Mouse (Mus musculus) lung, postnatal 25 days (tissue): Measurements from ENCODE around the gene Kif22.
A peak's percentile ranks its signal among the peaks of the same experiment; 100 is the strongest.
"Not testable (repeated sequence)": the region's sequence is repeated elsewhere in the genome, so short reads cannot be mapped to it uniquely, and the experiment has no call there.

Experiments
- DNase-seq: peaks from one replicate; pipeline ENCODE4 v3.0.0; 2022; ENCODE audit warnings: low spot score

The Kif22 gene

DNA sequence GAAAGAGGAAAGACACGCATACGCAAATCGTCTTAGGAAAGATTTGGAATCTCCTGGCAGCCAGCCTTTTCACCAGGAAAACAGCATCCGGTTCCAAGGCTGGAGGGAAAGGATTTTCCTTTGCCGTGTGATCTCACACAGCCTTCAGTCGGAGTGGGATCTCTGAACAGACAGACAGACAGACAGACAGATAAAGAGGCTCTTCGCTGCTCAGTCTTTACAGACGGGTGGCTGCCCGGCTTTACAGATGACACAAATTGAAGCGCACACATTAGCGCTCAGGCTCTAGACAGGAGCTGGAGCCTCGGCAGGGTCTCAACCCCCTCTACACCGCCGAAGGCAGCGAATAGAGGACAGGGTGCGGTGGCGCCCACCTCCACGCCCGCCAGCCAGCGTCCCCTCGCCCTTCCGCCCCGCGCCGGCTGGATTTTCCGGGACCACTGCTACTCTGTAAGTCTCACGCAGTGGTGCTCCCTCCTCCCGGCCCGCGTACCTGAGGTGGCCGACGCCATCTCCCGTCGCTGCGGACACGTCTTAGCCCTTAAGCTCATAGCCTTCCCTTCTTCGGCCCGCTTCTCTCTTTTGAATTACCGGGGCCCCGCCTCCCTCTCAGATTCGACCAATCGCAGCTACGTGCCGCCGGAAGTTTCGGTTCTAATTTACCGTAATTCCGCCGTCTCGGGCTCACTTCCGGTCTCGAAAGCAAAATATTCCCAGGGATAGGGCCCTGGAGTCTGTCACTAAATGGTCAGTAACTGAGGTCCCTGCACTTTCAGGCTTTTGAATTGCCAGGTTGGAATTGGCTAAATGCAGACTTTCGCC lies at the start of gene Kif22:
Kif22 (minus strand) TSS at position 621 of the 822 bp plus-strand sequence.
- DNase-seq = peak; percentile 92

DNA sequence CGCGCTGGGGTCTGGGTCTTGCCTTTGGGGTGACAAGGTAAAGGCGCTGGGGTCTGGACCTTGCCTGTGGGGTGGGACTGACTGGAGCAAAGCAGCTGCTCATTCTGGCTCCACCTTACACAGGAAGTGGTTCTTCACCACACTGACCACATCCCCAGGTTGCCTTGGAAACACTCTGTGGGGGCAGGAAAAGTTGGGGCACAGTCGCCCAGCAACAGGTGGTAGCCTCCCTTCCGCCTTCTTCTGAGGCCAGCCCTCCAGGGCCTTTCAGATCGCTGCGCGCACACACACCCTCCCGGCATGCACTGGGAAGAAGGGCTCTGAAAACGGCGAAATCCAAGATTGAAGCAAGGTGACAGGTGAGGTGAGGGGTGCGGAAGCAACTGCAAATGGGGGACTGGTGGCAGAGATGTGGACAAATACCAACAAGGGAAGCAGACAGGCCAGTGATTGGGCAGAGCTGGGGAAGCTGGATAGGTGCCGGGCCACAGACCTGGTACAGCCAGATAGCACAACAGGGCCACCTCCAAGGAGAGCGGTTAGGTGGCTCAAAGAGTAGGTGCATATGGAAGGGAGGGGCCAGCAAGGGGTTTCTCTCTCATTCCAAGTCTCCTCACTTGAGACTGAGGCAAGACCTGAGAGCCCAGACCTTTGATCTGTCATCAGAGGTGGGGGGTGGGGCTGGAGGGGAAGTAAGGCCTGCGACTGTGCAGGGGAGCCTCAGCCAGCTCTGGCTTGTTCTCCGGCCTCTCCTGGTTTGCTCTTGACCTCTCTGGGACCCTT lies 49.0 kb upstream of the Kif22 start, which contains the start of gene AI467606:
AI467606 (plus strand) TSS at position 246 of the 783 bp plus-strand sequence.
- peak; percentile 92 for DNase-seq

DNA sequence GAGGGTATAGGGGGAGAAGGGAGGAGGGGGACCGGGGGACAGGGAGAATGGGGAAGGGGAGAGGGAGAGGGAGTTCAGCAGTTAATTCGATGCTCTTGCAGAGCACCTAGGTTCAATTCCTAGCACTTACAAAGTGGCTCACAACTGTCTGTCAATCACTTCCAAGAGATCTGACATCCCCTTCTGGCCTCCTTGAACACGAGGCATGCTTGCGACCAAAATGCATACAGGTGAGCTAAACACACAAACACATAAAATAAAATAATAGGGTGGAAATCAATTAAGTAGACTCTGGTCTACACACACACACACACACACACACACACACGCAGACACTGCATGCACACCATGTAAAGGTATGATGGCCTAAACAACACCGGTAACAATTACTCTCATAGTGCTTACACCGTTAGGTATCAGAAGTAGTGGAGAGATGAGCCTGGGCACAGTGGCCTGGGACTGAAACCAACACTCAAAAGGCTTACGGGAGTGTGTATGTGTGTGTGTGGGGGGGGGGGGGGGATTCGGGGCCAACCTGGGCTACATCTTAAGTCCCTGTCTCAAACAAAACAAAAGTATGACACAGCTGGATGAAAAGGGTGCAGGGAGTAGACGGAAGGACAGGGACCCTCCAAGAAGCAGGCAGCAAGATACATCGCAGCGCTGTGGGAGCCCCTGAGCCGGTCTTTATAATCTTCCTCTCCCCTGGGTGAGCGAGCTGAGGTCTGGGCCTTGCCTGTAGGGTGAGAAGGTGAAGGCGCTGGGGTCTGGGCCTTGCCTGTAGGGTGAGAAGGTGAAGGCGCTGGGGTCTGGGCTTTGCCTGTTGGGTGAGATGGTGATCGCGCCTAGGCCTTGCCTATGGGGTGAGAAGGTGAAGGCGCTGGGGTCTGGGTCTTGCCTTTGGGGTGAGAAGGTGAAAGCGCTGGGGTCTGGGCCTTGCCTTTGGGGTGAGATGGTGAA lies 48.2 kb upstream of the Kif22 start:
- DNase-seq = no peak

DNA sequence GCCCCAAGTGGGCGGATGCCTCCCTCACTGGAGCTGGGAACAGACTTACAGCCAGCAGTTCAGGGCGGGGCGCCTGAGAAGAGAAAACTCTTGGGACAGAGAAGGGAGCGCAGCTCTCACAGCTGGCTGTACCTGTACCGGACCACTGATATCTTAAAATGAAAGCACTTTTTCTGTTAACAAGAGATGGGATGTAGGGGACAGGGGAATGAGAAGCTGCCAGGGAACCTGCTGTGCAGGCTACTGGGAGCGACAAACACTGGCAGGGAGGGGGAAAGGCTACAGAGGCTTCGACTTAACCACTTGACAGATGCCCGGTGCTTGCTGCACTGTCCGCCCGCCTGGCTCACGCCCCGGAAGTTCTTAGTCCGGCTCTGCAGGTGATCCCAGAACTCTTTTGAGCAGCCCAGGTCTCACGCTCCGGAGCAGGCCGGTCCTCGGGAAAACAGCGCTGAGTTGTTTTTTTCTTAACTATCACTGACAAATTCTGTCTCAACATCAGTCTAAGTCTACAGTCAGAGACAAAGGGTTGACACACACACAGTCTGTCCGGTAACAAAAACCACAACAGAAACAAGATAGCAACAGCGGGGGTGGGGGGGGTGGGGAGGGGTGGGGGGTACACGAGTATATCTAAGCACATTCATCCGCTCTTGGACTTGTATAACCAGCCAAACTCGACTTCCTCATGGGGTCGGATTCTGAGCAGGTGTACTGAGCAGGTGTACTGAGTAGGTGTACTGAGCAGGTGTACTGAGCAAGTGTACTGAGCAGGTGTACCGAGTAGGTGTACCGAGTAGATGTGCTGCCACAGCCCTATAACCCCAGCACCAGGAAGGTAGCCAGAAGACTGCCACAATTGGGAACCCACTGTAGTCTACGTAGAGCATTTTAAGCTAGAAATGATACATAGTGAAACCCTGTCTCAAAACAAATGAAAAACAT lies 46.9 kb upstream of the Kif22 start:
- DNase-seq = peak; percentile 38

DNA sequence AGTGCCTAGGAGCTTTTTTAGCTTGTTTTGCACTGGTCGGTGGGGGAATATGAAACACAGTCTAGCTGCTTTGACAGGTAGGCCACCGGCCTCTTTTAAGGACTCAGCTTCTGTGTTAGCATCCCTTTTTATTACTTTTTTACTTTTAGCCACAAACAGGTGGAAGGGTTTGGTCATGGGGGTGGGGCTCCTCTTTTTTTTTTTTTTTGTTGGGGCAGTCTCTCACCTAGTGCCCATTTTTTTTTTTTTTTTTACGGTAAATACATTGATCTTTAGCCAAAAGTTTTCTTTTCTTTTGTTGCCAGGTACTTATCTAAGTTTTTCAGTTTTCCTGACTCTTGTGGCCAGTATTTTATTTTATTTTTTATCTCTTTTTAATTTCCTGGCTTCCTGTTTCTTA lies 45.8 kb upstream of the Kif22 start:
- DNase-seq = no peak

DNA sequence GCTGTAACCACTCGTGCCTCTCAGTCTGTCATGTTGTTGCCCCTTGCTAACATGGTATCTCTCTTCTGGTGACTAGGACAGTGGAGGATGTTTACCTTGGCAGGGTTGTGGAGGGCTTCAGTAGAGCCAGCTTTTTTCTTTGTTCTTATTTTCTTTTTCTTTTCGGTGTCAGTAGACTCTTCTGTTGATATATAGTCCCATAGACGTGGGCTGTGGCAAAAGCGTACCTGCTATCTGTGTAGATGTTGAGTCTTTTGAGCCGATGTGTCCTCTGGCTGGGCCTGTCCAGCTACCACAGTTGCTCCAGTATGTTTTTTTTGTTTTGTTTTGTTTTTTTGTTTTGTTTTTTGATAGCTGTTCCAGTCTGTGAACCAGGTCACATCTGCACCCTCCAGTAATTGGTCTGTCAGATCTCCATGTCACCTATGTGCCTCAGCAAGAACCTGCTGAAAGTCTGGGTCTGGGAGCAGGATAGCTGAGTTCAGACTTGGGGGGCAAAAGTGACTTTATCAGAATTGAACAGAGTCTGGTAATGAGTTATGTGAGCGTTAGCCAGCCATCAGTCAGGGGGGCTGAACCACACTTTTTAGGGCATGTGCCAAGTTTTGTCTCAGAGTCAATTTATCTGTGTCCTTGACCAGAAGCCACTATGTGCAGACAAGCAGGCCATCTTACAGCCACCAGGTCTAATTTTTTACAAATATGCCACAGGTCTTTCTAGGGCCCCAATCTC lies 45.2 kb upstream of the Kif22 start, which contains the start of gene Zg16:
Zg16 (minus strand) TSS at position 51 of the 733 bp plus-strand sequence.
- DNase-seq = not testable (repeated sequence)

DNA sequence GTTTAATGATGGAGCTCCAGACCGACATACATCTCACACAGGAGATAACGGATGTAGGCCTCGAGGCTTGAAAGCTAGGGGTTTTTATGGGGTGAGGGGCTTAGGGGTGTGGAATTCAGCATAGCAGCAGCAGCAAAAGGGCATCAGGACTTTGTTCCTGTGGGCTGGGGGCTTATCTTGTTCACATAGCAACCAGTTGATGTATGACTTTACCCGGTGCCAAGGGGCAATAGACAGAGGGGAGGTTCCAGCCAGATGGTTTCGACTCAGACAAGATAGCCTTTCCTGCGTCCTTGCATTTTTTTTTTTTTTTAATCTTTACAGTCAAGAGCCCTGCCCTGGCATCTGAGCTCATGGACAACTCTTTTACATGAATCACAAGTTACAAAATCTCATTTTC lies 43.5 kb upstream of the Kif22 start:
- DNase-seq = not testable (repeated sequence)

DNA sequence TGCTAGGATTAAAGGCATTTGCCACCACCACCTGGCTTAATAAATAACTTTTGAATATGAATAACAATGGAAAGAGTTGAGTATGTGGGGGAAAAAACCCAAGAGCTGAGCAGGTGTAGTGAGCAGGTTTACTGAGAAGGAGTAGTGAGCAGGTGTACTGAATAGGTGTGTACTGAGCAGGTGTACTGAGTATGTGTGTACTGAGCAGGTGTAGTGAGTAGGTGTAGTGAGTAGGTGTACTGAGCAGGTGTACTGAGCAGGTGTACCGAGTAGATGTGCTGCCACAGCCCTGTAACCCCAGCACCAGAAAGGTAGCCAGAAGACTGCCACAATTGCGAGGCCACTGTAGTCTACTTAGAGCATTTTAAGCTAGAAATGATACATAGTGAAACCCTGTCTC lies 42.5 kb upstream of the Kif22 start:
- no peak for DNase-seq

DNA sequence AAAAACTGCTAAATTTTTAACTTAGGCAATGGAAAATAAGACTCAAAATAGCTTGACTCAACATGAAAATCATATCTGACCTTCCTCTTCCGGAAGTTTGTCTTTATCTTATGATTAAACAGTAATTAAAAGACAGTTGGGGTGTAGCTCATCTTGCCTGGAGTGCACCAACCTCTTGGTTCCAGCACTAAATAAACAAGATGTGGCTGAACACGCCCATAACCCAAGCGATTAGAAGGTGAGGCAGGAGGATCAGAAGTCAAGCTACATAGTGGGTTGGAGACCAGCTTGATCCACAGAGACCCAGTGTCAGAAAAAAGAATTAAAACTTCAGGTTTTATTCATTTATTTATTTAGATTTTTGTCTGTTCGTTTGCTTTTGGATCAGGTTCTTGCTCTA lies 41.4 kb upstream of the Kif22 start:
- DNase-seq = no peak

DNA sequence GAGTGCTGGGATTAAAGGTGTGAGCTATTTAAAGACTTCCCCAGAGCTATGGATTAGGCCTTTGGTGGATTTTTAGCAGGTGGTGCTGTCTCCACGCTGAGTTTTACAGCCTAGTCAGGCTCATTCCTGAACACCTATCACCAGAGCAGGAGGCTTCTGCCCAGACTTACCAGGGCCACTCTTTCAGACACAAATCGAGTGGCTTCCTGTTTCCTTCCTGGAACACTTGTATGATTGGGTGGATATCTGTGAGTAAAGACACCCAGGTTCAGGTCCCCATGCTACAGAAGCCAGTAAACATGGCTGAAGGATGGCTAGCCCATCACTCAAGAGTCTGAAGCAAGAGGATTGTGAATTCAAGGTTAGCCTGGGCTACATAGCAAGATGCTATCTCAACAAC lies 40.7 kb upstream of the Kif22 start:
- DNase-seq = no peak

DNA sequence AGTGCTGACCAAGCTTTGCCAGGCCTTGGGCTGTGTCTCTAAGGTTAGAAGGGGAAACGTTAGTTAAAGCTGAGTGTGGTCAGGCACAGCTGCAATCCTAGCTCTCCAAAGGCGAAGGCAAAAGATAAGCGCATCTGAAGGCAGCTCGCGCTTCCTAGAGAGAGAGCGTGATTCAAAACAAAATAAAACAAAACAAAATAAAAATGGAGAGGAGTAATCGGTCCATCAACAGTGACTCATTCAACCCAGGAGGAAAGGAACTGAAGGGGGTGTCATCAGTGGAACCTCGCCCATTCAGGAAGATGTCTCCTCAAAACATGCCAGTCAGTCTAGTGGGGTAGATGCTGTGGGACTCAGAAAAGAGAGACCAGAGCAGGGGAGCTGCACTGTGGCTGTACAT lies 40.0 kb upstream of the Kif22 start:
- no peak for DNase-seq

DNA sequence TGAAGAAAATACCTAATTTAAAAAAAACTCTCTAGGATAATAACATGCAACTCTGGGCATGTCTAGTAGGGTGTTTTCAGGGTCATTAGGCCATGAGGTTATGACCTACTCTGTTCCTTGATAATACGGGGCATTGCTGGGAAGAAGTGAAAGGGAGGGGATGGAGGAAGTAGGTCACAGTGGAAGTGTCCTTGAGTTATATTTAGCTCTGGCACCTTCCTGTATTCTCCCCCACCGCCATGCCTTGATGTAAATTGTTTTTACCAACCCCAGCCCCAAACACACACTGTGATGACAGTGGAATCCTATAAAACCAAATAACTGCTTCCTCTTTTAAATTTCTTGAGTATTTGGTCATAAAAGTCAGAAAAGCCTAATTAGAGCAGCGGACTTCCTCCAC lies 37.8 kb upstream of the Kif22 start:
- peak; percentile 14 for DNase-seq

DNA sequence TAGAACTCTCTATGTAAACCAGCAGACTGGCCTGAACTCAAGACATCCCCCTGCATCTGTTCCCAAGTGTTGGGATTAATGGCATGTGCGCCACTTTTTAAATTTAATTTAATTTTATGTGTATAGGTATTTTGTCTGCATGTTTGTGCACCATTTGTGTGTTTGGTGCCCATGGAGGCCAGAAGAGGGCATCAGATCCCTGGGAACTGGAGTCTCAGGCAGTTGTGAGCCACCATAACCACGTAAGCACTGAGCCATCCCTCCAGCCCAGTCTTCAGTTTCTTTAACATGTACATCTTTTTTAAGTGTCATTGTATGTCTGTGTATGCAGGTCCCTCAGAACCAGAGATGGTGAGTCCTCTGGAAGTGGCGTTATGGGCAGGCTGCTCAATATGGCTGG lies 35.4 kb upstream of the Kif22 start:
- DNase-seq = peak; percentile 10

DNA sequence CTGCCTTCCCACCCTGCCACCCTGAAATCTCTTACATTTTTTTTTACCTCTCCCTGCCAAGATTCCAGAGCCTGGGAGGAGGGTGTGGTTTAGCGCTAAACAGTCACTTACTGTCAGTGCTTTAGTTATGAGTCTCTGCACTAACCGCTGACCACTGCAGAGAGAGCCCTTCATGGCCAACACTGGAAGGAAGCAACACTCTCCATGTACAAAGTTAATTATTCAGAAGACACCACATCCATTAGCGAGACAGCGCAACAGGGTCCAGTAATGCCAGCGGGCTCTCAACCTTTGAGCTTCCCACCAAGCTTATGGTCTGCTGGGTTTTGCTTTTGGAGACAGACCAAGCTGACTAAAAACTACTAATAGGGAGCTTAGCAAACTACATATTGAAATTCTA lies 33.9 kb upstream of the Kif22 start:
- DNase-seq = no peak

DNA sequence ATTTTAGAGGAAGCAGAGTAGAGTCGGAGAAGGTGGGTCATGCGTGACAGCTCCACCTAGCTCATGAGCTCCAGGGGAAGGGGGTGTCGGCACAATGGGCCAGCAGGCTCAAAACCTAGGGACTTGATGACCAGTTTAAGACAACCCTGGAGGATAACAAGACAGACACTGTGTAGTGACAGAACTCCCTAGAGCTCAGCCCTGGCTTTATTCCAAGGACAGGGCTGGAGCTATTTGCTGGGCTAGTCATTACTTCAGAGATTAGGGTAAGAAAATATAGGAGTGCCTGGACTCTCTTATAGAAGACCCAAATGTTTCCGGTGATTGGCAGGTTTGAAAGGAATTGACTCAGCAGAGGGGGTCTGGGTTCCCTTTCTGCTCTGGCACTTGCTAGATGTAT lies 30.9 kb upstream of the Kif22 start:
- no peak for DNase-seq

DNA sequence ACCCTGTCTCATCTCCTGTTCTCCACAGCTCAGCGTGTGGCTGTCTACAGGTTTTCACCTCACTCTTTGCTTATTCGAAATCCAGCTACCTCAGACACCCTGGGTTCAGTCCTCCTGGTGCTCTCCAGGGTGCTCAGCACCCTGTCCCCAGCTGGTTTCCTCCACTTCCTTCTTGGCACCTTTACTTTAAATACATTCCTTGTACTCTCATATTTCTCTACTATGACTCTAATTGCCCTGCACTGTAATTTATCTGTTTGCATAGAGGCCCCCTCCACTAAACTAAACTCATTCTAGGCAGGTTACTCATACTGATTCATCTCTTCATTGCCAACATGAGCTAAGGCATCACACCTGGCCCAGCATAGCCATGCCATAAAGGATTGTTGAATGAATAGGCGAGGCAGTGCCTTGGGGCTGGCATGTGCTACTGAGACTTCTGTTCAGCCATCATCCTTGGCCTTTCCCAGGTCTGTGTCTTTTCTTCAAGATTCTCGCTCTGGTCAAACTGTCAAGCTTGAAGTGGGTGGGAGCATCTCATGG lies 28.7 kb upstream of the Kif22 start:
- no peak for DNase-seq

DNA sequence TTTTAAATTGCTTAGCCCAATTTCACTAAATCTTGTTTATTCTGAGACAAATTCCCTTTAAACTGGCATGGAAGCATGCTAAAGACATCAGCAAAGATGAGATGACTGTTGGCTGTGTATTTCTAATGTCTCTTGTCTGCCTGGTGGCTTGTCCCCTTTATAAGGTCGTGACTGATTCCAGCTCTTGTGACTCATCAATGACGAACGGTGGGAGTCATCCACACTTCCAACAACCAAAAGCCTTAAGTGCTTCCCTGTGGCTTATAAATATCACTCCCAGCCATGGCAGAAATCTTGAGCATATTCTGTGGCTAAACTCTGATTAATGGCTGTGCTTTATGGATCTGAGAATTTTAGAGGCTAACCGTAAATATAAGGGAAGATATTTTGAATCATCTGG lies 24.0 kb upstream of the Kif22 start:
- DNase-seq = no peak

DNA sequence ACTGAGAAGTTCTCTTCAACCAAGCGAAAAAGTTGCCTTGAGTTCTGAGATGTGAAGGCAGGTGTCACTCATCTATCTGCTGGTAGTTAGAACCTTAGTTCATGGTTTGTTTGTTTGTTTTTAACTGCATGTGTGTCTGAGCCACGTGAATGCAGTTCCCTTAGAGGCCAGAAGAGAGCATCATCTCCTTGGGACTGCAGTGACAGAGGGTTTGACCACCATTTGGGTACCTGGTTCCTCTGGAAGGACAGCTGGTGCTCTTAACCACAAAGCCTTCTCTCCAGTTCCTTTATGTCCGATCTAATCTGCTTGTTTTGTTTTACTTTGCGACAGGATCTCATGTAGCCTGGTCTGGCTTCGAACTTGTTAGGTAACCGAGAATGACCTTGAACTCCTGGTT lies 23.3 kb upstream of the Kif22 start:
- DNase-seq = no peak

DNA sequence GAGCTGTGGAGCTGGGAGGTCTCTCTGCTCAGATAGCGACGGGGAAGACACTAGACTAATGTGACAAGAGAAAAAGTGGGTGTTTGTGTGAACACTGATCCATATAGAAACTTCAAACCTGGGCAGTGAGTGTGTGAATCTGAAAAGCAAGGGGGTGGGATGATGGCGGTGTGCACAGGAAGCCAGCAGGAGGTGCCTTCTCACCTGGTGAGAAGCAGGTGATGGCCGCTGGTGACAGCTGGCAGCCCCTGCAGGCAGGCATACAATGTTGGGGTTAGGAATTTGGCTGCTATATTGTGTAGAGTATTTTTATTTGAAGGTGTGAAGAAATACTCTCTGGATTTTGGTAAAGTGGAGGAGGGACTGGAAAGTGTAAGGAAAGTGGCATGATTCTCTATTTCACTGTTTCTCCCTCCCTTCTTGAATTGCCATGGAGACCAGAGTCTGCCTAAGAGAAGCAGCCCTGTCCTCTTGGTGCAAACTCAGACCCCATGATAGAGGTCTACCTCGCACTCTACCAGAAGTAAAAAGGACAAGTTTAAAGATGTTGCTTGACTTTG lies 12.8 kb upstream of the Kif22 start:
- no peak for DNase-seq

DNA sequence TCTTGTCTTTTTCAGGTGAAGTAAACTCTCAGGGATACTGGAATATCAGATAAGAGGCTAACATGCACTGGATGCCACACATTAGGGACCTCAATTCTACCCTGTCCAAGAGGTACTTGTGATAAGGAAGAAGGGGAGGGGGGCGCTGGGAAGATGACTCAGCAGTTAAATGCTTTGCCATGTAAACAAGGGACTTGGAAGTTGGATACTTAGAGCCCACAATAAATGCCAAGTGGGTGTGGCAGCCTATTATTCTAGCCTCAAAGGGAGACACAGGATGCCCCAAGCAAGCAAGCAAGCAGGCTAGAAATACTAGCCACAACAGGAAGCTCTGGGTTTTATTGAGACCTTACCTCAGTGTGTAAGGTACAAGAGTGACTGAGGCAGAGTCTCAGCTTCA lies 11.0 kb downstream of the Kif22 start:
- no peak for DNase-seq
